Mouse (Mus musculus) CH12.LX (cell line): ENCODE measurements at regions not wholly inside any gene's neighbourhood (a gene's known extent, or its start where the extent isn't known, plus 50 kb on each side); places are given as distances from the start of the nearest gene placed in this dataset.

Source experiments
- CTCF ChIP-seq, 2 experiments: IDR thresholded peaks in 1 of 2; conservative IDR thresholded peaks in 1 of 2; 2 replicates each; pipeline ENCODE4 v1.5.1; 2011 to 2012; ENCODE audit warnings: low read depth in 2 of 2, low read length in 2 of 2, improper control_type of control experiment in 1 of 2, inconsistent platforms in 1 of 2, mild to moderate bottlenecking in 1 of 2, moderate library complexity in 1 of 2
- EP300 ChIP-seq: IDR thresholded peaks from 2 replicates; pipeline ENCODE4 v1.6.1; 2011; ENCODE audit warnings: low read length, improper control_type of control experiment
- HCFC1 ChIP-seq: IDR thresholded peaks from 2 replicates; pipeline ENCODE4 v1.6.1; 2012; ENCODE audit warnings: low read depth, mild to moderate bottlenecking, inconsistent platforms, low read length, improper control_type of control experiment
- MAFK ChIP-seq: IDR thresholded peaks from 2 replicates; pipeline ENCODE4 v1.6.1; 2011; ENCODE audit warnings: low read length, improper control_type of control experiment; ENCODE audit not compliant: insufficient replicate concordance
- POLR2A ChIP-seq: IDR thresholded peaks from 2 replicates; pipeline ENCODE4 v1.6.1; 2011; ENCODE audit warnings: low read depth, mild to moderate bottlenecking, improper control_type of control experiment, low read length
- POLR2AphosphoS2 ChIP-seq: IDR thresholded peaks from 2 replicates; pipeline ENCODE4 v1.6.1; 2011; ENCODE audit warnings: low read depth, low read length, improper control_type of control experiment
- RAD21 ChIP-seq: IDR thresholded peaks from 2 replicates; pipeline ENCODE4 v1.6.1; 2011; ENCODE audit warnings: low read depth, mild to moderate bottlenecking, low read length, improper control_type of control experiment, moderate library complexity

DNA sequence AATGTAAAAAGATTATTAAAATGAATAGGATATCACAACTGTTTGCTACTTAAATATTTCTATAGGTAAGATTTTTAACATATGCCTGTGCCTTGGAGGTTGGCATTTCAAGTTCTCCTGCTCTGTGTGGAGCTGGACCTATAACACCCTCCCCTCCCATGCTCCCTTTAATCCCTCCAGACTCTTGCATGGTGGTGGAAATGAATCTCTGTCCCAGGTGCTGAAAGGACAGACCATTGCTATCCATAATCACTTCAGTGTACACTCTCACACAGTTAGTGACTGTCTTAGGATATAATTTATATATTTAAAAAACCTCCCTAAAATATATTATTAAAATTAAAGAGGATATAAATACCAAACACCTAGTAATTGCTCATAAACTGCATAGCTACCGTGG, 244.5 kb upstream of the Dnajc19 start:
- no peak for TF ChIP-seq HCFC1
- no peak for TF ChIP-seq EP300
- no peak for TF ChIP-seq RAD21
- TF ChIP-seq CTCF (conservative IDR thresholded peaks at IDR 0.05 in 1 of 2, IDR thresholded peaks at IDR 0.05 in 1 of 2; ENCODE audit: low read depth in 2 of 2, low read length in 2 of 2): no peak
- no peak for TF ChIP-seq POLR2A
- no peak for TF ChIP-seq MAFK
- TF ChIP-seq POLR2AphosphoS2: no peak
